Mouse (Mus musculus) testis, postnatal 14 days (tissue): ENCODE results near the gene Qtrt2.
A peak's percentile ranks its signal among the peaks of the same experiment; 100 is the strongest.

Experiments used
- DNase-seq: peaks from one replicate; pipeline ENCODE4 v3.0.0; 2021; ENCODE audit warnings: low spot score

Qtrt2 gene

DNA sequence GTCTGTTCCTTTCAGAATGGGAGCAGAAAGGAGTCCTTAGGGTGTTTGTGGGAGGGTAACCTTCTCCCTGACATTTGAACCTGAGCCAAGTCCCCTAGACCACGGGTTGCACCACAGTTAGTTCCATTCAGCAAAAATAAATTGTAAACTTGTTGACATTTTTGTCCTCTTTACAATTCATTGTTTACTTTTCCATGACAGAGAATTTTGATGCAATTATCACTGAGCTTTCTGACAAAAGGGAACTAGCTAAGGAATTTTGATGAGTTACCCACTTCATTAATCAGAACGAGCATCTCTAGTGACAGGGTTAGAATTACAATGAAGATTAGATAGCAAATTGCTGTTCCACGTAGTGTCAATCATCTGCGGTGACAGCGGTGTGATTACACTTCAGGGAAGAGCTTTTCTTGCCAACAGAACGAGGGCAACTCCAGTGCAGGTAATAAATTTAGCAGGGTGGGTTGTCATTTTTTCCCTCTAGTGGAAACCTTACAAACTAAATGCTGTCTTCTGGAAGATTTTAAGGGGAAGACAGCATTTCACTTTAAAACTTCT, 1.5 kb downstream of the Qtrt2 start:
- no peak for DNase-seq

- no peak for DNase-seq
Observed at GRCm38 (mm10) chr16:43922630-43923029, 4.0 kb downstream of the Qtrt2 start.

DNA sequence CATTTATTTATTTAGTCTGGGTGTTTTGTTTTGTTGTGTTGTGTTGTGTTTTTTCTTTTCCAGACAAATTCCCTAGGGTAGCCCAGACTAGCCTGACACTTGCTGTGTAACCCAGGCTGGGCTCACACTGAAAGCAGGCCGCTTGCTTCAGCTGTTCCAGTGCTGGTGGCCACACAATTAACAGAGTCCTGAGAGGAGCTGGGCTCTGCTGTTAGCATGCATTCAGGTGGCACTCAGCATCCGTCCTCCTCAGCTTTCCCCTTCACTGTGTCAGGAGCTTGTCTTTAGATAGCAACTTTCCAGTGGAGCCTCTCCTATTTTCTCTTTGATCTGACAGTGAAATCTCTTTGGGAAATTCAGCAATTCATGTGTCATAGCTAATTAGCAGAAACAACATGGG, 4.6 kb downstream of the Qtrt2 start:
- DNase-seq = no peak

DNA sequence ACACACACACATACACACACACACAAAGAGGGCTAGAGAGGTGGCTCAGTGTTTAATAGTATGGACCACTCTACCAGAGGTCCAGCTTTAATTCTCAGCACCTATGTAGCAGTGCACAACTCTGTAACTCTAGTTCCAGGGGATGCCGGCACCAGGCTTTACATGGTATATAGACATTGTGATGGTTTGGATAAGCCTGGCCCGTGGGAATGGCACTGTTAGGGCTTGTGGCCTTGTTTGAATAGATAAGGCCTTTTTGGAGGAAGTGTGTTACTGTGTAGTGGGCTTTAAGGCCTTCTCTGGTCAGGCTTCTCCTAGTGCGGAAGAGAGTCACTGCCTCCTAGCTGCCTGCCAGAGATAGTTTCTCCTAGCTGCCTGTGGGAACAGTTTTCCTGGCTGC, 7.7 kb downstream of the Qtrt2 start:
- no peak for DNase-seq

DNA sequence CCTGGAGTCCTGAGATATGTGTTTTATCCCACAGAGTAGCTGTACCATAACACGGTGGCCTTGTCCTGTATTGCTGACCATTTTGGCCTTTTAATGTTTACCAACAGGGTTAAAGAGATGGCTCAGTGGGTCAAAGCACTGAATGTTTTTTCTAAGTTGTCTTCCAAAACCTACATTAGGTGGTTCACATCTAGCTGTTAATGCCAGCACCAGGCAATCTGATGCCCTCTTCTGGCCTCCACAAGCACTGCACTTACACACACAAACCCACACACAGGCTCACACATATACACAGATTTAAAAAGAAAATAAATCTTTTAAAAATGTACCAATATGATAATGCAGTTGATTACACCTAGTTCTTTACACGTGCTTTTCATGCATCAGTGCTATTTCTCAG, 17.7 kb downstream of the Qtrt2 start:
- no peak for DNase-seq

DNA sequence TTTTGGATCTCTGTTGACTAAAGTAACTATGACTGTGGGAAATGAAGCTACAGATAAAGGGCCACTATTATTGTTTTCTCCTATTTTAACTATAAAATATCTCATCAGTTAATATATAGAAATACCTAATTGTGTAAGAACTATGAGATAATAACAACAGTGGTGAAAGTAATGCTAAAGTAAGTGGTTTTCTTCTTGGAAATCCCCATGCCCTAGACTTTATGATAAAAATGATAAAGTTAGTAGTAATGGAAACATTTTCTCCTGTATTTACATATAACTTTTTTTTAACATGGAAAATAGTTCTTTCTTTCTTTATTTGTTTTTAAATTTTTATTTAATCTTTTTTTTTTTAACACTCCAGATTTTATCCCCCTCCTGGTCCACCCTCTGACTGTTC, 26.0 kb downstream of the Qtrt2 start:
- no peak for DNase-seq

DNA sequence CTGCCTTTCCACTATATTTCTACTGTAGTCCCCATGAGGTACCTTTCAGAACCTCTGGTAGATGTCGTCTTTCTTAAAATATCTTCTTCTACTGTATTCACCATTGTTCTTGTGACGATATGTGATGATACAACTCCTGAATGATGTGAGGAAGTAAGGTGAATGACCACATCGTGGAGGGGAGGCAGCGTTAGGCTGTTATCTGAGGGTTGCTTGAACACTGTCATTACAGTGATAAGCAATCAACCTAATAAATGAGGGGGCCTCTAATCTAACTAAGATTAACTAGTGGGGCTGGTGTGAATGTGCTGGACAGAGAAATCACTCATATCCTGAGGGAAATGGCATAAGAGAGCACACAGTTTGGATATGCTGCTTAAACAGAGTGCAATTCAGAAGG, 26.5 kb downstream of the Qtrt2 start:
- no peak for DNase-seq

- no peak for DNase-seq
Observed at GRCm38 (mm10) chr16:43894501-43894900, 32.1 kb downstream of the Qtrt2 start.

DNA sequence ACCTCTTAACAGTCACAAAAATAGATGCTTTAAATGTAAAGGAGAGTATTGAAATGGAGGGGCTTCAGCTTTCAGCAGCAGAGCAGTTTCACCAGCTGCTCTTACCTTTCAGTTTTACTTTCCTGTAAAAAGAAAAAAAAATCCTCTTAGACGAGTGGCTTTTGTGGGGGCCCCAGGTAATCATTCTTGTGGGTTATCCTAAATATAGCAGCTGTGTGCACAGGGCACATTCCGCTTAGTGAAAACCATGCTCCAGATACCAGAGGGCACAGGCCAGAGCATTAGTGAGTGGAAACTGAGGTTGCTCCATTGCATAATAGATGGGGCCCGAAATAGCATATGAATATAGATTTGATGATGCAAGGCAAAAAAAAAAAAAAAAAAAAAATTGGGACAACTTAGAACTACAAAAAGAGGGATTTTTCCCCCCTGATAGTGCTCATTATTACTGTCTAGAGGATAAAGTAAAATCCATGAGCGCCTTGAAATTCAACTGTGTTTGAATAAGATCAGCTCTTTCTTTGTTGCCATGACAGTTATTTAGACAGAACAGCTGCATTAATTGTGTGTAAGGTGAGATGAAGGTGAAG, 35.8 kb downstream of the Qtrt2 start:
- no peak for DNase-seq

GRCm38 (mm10) chr16:43890005-43890336, 36.6 kb downstream of the Qtrt2 start:
- DNase-seq = no peak

DNA sequence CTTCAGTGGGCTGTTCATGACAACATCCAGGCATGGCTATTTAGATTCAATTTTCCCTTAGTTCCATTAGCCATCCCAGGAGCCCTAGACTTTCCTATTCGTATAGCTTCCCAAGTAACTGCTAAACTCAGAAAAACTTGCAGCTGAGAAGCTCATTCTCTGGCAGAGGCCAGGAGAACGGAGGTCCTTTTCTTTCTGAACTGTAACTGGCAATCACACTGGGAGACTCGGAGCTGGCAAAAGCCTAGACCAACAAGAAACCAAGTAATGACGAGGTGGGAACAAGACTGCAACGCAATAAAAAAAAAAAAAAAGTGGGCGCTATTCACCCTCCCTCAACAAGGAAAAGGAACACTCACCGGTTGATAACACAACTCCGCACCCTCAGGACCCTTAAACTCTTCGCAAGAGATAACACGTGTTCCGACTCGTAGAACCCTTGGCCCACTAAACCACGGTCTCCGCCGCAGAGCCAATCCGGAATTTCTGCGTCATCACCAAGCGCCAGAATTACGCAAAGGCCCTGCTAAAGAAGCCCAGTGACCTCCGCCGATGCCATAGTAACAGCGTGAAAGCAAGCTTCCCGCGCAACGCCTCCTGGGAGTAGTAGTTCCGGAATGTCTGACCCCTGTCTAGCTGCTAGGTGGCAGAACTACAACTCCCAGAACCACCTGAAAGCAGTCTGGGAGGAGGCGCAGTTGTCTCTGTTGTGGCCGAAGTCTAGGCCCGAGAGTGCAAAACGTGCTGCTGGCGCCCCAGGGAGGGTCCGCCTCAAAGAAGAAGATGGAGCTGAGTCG, 37.2 kb downstream of the Qtrt2 start, which contains the start of gene Ccdc191:
Gene Ccdc191, plus strand, starts transcription at position 593 of the 797 bp plus-strand sequence.
- peak; percentile 100 for DNase-seq

DNA sequence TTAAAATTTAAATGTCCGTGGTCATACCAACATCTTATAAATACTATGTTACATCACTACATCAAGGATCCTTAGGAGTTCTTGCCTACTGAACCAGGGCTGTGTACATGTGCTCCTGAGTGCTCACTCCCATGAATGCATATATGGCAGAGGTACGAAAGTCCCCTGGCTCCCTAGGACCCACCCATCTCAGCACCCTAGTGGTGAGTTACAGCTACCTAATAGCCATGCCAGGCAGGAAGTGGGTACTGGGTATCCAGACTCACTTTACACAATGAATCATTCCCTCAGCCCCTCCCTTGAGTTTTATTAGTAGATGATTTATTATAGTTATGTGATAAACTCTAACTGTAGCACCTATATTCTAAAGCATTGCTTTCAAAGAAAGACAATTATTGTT, 44.3 kb downstream of the Qtrt2 start:
- DNase-seq = no peak

DNA sequence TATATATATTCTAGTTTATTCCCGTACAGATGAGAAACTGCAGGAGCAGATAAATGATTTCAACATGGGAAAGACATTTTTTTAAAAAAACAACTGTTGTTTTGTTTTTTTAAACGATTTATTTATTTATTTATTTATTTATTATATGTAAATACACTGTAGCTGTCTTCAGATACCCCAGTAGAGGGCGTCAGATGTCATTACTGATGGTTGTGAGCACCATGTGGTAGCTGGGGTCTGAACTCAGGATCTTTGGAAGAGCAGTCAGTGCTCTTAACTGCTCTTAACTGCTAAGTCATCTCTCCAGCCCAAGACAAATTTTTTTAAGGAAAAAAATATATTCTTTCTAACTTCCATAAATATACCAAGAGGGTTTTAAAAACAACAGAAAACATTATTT, 45.0 kb downstream of the Qtrt2 start:
- no peak for DNase-seq

DNA sequence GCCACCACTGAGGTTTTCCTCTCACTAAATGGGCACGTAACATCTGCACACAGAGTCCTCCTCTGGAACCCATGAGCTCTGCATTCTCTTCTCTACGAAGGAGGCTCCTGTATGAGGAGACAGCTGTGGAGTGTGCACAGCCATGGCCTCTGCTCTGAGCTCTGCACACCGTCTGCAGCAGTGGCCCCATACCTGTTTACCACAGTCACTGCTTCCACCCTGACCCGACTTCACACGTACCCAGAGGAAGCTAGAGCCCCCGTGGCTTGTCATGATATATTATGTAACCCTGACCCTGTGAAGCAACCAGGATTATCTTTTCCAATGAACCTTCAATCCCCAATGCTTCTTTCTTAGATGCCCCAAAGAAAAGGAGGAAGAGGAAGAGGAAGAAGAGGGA, 46.8 kb downstream of the Qtrt2 start:
- no peak for DNase-seq

- DNase-seq = no peak
Observed at GRCm38 (mm10) chr16:43871419-43871818, 55.2 kb downstream of the Qtrt2 start.

DNA sequence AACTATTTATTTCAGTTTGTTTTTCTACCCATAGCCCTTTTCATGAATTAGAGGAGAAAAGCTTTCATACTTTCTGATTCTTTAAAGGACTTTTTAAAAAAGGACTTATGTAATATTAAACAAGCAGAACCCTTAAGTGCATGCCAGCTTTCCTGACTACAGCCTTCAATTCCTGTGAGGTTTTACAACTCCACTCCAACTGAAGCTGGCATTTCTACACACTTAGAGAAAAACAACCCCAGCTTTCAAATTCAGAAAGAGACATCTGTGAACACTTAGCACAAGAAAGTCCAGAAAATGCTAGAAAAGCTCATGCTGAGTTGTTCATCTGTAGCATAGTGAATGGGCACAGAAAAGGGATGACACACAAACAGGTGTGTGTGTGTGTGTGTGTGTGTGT, 56.8 kb downstream of the Qtrt2 start:
- no peak for DNase-seq

DNA sequence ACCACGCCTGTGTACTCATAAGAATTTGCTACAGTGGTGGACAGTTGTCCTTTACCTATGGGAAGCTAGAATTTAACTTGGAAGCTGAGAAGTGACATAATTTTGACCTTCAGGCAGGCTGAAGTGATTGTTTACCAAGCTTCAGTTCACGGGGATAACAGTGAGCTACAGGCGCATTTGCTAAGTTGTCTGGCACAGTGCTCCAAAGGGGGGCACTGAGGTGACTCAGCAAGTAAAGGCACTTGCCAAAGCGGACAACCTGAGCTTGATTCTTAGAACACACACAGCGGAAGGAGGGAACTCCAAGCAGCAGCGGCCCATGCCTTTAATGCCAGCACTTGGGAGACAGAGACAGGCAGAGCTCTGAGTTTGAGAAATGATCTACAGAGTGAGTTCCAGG, 66.0 kb downstream of the Qtrt2 start:
- DNase-seq = no peak

DNA sequence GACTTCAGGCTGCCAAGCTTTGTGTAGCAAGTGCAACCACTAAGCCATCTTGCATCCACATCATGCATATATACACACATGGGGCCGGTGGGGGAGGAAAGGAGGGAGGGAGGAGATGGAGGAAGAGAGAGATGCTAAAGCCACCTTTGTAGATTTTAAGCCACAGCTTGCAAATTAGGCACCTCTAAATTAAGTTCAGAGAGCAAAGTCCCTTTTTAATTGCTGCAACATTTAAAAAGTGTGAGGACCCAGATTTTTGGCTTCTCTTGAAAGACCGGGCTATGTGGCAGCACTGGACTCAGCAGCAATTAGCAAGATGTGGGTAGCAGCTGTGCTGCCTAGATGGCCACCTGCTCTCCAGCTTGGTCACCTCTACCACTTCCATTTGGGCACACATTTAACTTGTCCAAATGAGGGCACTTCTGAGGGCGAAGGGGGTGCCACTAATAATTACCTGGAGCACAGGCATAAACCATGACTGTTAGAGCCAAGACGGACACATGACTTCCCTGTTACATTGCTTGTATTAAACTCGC, 67.6 kb downstream of the Qtrt2 start:
- no peak for DNase-seq

- no peak for DNase-seq
Observed at GRCm38 (mm10) chr16:43849839-43850238, 76.8 kb downstream of the Qtrt2 start.

GRCm38 (mm10) chr16:43841236-43841635, 85.4 kb downstream of the Qtrt2 start:
- DNase-seq = no peak

- DNase-seq = no peak
Observed at GRCm38 (mm10) chr16:43831957-43832356, 94.7 kb downstream of the Qtrt2 start.

DNA sequence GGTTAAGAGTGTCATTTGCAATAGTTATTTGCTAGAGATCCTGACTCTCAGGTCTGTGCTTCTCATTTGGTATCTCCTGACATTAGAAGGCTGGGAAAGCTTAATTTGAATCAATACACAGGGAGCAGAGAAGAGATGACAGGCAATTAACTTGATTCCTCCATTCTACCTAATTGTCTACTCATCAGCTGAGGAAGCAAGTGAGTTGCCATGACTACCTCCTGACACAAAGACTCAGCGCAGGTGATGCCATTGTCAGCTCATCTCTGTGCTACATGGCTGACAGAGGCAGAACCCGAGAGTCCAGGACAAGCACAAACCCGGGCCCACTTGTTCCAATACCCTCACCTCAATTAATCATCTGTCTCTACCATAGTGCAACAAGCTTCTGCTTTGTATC, 99.1 kb downstream of the Qtrt2 start:
- DNase-seq = no peak

DNA sequence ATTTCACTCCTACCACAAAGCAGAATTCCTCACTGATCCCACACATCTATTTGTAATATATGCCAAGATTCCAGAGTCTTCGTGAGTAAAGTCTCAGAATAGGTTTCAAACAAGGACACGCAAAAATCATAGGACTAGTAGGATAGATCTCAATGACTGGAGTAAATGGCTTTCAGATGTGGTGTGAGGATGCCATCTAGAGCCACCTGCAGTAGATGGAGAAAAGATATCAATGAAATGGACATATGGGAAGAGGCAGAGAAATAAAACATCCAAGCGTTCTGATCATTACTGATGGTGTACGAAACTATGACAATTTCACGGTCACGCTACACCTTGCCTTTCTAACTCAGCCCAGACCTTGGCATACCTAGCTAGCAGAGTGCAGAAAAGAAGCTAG, 108.2 kb downstream of the Qtrt2 start:
- no peak for DNase-seq
